Mouse (Mus musculus) lung, adult 2 months (tissue): ENCODE data around the gene AI837181.

ENCODE experiments used
- CTCF ChIP-seq: fragments of 200-500 bp; IDR thresholded peaks from 2 replicates; pipeline ENCODE4 v1.5.1; 2011; ENCODE audit warnings: mild to moderate bottlenecking, low read length, control low read depth; ENCODE audit not compliant: insufficient read depth
- POLR2A ChIP-seq: fragments of 200-500 bp; IDR thresholded peaks from 2 replicates; pipeline ENCODE4 v1.6.1; 2011; ENCODE audit warnings: low read depth, mild to moderate bottlenecking, control low read depth, low read length, borderline replicate concordance; ENCODE audit errors: extremely low read depth

DNA sequence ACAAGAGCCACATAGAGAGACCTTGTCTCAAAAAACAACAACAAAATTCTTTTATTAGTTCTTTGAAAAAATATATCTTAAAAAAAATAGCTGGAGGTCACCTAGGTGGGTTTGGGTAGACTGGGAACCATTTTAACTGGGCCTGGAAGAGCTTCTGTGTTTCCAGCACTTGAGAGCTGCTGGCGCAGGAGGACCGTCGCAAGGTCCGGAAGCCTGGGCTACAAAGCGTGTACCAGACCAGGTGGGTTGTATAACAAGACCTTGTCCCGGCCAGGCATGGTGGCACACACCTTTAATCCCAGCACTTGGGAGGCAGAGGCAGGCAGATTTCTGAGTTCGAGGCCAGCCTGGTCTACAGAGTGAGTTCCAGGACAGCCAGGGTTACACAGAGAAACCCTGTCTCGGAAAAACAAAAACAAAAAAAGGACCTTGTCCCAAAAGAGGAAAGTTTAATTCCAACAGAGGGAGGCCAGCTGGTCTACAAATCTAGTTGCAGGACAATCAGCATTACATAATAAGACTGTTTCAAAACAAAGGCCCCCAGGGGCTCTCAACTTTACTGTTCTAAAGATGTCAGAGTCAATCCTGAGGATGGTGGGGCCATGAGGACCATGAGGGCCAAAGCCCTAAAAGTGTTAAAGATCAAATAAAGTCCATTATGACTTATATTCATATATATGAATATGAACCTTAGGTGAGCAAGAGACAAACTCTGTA, 6.0 kb upstream of the AI837181 start:
- TF ChIP-seq POLR2A (no peak), CTCF (no peak)
